Mouse (Mus musculus) kidney, embryonic 14.5 days (tissue): Measurements from ENCODE around the gene Cadm2. TPM values are rescaled to one million over a fixed set of nuclear protein-coding genes. Genes with fewer than 3 reads are reported as not detected.
A peak's percentile ranks its signal among the peaks of the same experiment; 100 is the strongest.

Source experiments
- ATAC-seq: fragments of 200-750 bp; cut with Nextera tagmentation; 2 replicates; pipeline ENCODE4 v1.8.0; 2017; ENCODE audit warnings: moderate number of reproducible peaks, mild to moderate bottlenecking, moderate TSS enrichment, moderate library complexity; ENCODE audit not compliant: low FRiP score, low TSS enrichment
- H3K27ac ChIP-seq: fragments of 300-500 bp; sonication (generic); 2 replicates; pipeline ENCODE4 v1.5.1; 2014; ENCODE audit warnings: low read depth, mild to moderate bottlenecking, low read length, moderate library complexity, mixed read lengths
- H3K27me3 ChIP-seq: fragments of 300-500 bp; sonication (generic); 2 replicates; pipeline ENCODE4 v1.6.1; 2014; ENCODE audit warnings: mild to moderate bottlenecking, low read length; ENCODE audit not compliant: control insufficient read depth, insufficient read depth
- H3K36me3 ChIP-seq: fragments of 300-500 bp; sonication (generic); 2 replicates; pipeline ENCODE4 v1.6.1; 2014; ENCODE audit warnings: low read length, mixed read lengths; ENCODE audit not compliant: control insufficient read depth, insufficient read depth
- H3K4me1 ChIP-seq: fragments of 300-500 bp; sonication (generic); 2 replicates; pipeline ENCODE4 v1.6.1; 2014; ENCODE audit warnings: low read length, mixed read lengths; ENCODE audit not compliant: control insufficient read depth, insufficient read depth
- H3K4me2 ChIP-seq: fragments of 300-500 bp; sonication (generic); replicated peaks from 2 replicates; pipeline ENCODE4 v1.6.1; 2014; ENCODE audit warnings: low read depth, mild to moderate bottlenecking, low read length
- H3K4me3 ChIP-seq: fragments of 300-500 bp; sonication (generic); 2 replicates; pipeline ENCODE4 v1.5.1; 2014; ENCODE audit warnings: mild to moderate bottlenecking, low read length
- H3K9ac ChIP-seq: fragments of 300-500 bp; sonication (generic); 2 replicates; pipeline ENCODE4 v1.6.1; 2014; ENCODE audit warnings: low read depth, mild to moderate bottlenecking, low read length, moderate library complexity
- H3K9me3 ChIP-seq: fragments of 300-500 bp; sonication (generic); 2 replicates; pipeline ENCODE4 v1.6.1; 2016; ENCODE audit warnings: low read length; ENCODE audit not compliant: control insufficient read depth
- WGBS: fragments of 180-500 bp; shearing (Covaris S2); extraction: QIAGEN DNeasy Blood & Tissue Kit; methylation state at CpG from one replicate; pipeline ENCODE4 v1.1.7; 2014; 5-methylcytosine and 5-hydroxymethylcytosine counted together
- polyA plus RNA-seq: library from polyadenylated mRNA; unstranded; fragments of >200 nt; fragmentation: Nextera tagmentation; extraction: Ambion mirVana; gene quantifications from 2 replicates; pipeline ENCODE4 v1.2.1, GENCODE M21; 2014

The Cadm2 gene
- 0.09 and 0.32 TPM in 2 replicates for polyA plus RNA-seq

DNA sequence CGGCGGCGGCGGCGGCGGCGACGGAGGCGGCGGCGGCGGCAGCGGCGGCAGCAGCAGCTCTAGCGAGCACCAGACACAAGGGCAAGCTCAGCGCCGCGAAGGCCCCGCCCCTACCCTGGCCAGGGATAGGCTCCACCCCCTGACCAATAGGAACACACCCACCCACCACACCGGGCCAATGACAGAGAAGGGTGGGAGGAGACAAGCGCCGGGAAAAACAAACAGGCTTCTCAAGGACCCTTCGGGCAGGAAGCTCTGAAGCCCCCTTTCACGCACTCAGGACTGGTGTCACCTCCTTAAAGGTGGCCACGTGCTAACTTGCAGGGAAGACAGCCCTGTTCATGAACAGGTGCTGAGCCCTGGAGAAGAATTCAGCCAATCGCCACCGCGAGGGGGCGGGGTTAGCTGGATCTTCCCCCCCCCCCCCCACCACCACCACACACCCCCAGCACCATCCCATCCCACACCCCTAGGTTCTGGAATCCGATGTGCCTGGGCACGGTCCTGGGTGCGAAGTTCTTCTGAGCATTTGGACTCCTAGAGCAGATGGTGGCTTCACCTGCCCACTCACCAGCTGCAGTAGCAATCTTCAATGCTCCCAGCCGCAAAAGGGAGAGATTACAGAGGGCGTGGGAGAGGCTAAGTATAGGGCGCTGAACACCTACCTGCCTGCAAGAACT lies at the start of gene Cadm2:
Gene Cadm2, minus strand, starts transcription at position 83 of the 680 bp plus-strand sequence.
- H3K27me3 ChIP-seq = peaks cover 17% of the 10 kb centered on the region
- H3K36me3 ChIP-seq = no peaks in the 10 kb centered on the region
- peak within 1 kb of the TSS; percentile 44; the same call in 1 of the 2 replicates for H3K9ac ChIP-seq
- H3K4me3 ChIP-seq = peak within 1 kb of the TSS; percentile 66
- no peak within 1 kb of the TSS for H3K27ac ChIP-seq
- no peaks in the 10 kb centered on the region for H3K4me1 ChIP-seq
- H3K4me2 ChIP-seq = peak within 1 kb of the TSS; percentile 98
- 2% methylated on average over 16 of the region's 35 CpGs for WGBS
- H3K9me3 ChIP-seq = no peaks in the 10 kb centered on the region
- peak; percentile 100 for ATAC-seq

GRCm38 (mm10) chr16:67646930-67647329 lies 26.2 kb upstream of the Cadm2 start:
- 92% methylated on average over 3 of the region's 3 CpGs for WGBS

DNA sequence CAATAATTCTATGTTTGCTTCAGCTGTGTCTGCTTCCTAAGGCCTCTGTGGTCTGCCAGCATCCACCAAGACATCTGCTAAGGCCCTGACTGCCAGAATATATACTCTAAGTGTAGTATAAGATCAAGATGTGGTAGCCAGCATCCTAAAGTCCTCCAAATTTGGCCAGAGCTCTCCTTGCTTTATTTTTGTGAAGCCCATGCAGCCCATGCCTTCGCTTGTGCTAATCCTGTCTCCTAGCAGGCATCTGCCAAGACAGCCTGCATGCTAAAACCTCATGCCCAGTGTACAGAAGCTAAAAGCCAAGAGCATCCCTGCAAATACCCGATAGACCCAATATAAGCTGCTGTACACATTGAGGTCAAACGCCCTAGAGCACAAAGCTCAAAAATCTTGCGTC lies 22.9 kb upstream of the Cadm2 start:
- no peaks in the 10 kb centered on the region for H3K4me1 ChIP-seq
- no peak overlapping the region for H3K4me3 ChIP-seq
- no peak overlapping the region for H3K27ac ChIP-seq
- H3K9me3 ChIP-seq = no peaks in the 10 kb centered on the region
- no peak for ATAC-seq
- H3K4me2 ChIP-seq = no peak overlapping the region
- no peak overlapping the region for H3K9ac ChIP-seq
- H3K27me3 ChIP-seq = no peaks in the 10 kb centered on the region
- 88% methylated on average over 4 of the region's 4 CpGs for WGBS
- no peaks in the 10 kb centered on the region for H3K36me3 ChIP-seq

More at GRCm38 (mm10) chr16:67646930-67647329, 26.2 kb upstream of the Cadm2 start:
- H3K9ac ChIP-seq = no peak overlapping the region
- no peak for ATAC-seq
- H3K9me3 ChIP-seq = no peaks in the 10 kb centered on the region
- no peak overlapping the region for H3K4me2 ChIP-seq
- no peaks in the 10 kb centered on the region for H3K27me3 ChIP-seq
- H3K4me1 ChIP-seq = no peaks in the 10 kb centered on the region
- no peak overlapping the region for H3K4me3 ChIP-seq
- no peaks in the 10 kb centered on the region for H3K36me3 ChIP-seq
- H3K27ac ChIP-seq = no peak overlapping the region

DNA sequence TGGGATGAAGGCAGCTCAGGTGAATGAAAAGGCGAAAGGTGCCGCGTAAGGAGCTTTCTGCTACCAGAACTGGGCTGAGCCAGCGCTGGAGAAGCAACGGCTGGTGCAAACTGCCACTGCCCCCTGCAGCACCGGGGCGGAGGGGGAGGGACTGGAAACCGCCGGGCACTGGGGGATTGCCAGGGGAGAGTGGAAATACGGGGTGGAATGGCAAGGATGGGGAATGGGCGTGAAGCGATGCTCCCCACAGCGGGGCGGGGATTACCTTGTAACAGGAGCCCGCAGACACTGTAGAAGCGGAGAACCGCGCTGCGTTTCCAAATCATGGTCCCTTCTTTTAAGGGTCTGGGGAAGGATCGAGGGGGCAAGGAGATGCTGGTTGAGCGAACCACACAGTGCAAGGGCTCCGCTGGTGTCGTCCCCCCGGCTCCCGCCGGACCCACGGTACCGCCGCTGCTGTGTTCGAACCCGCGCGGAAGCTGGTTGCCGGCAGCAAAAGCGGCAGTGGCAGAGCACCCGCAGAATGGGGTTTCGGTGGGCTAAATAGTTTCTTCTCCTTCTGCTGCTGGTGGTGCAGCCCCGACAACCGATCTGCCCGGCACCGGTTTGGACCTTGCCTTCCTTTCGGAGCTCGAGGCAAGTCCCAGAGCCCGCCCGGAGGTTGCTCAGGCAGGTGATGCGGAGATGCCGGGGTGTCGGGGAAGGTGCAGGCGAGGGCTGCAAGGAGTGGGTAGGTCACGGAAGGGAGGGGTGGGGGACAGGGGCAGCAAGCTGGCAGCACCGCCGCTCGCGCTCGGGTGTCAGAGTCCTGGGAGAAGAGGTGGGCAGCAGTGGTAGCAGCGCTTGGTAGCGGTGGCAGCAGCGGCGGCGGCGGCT lies 564 bp downstream of the Cadm2 start:
- Histone ChIP-seq H3K4me2 (peak overlapping the region; percentile 98), H3K36me3 (no peaks in the 10 kb centered on the region), H3K9ac (peak overlapping the region; percentile 44; the same call in 1 of the 2 replicates), H3K27ac (no peak overlapping the region), H3K4me1 (no peaks in the 10 kb centered on the region), H3K4me3 (peak overlapping the region; percentile 66), H3K27me3 (peaks cover 17% of the 10 kb centered on the region), H3K9me3 (no peaks in the 10 kb centered on the region)
- WGBS = 0% methylated on average over 47 of the region's 61 CpGs
- ATAC-seq = peak; percentile 63

GRCm38 (mm10) chr16:67619416-67619815 lies 1.3 kb downstream of the Cadm2 start:
- H3K9me3 ChIP-seq = no peaks in the 10 kb centered on the region
- peak overlapping the region; percentile 98 for H3K4me2 ChIP-seq
- ATAC-seq = no peak
- no peaks in the 10 kb centered on the region for H3K4me1 ChIP-seq
- H3K27me3 ChIP-seq = peaks cover 17% of the 10 kb centered on the region
- no peak overlapping the region for H3K27ac ChIP-seq
- H3K4me3 ChIP-seq = peak overlapping the region; percentile 66
- peak overlapping the region; percentile 44; the same call in 1 of the 2 replicates for H3K9ac ChIP-seq
- 0% methylated on average over 16 of the region's 16 CpGs for WGBS
- H3K36me3 ChIP-seq = no peaks in the 10 kb centered on the region

- no peaks in the 10 kb centered on the region for H3K36me3 ChIP-seq
- no peak overlapping the region for H3K9ac ChIP-seq
- no peak for ATAC-seq
- WGBS = 11% methylated on average over 13 of the region's 13 CpGs
- no peaks in the 10 kb centered on the region for H3K9me3 ChIP-seq
- H3K4me2 ChIP-seq = no peak overlapping the region
- no peak overlapping the region for H3K27ac ChIP-seq
- no peaks in the 10 kb centered on the region for H3K4me1 ChIP-seq
- H3K27me3 ChIP-seq = peaks cover 17% of the 10 kb centered on the region
- no peak overlapping the region for H3K4me3 ChIP-seq
Observed at GRCm38 (mm10) chr16:67618817-67619216, 1.9 kb downstream of the Cadm2 start.

- Histone ChIP-seq H3K4me3 (peak overlapping the region; percentile 32), H3K36me3 (no peaks in the 10 kb centered on the region), H3K4me2 (peak overlapping the region; percentile 45), H3K27ac (no peak overlapping the region), H3K4me1 (no peaks in the 10 kb centered on the region), H3K9me3 (no peaks in the 10 kb centered on the region), H3K9ac (no peak overlapping the region), H3K27me3 (peaks cover 17% of the 10 kb centered on the region)
- WGBS = 2% methylated on average over 25 of the region's 25 CpGs
- no peak for ATAC-seq
Observed at GRCm38 (mm10) chr16:67617811-67618210, 2.9 kb downstream of the Cadm2 start.

GRCm38 (mm10) chr16:67617256-67617655 lies 3.5 kb downstream of the Cadm2 start:
- peaks cover 17% of the 10 kb centered on the region for H3K27me3 ChIP-seq
- WGBS = 7% methylated on average over 1 of the region's 1 CpGs
- H3K4me1 ChIP-seq = no peaks in the 10 kb centered on the region
- H3K27ac ChIP-seq = no peak overlapping the region
- H3K9me3 ChIP-seq = no peaks in the 10 kb centered on the region
- no peak overlapping the region for H3K4me2 ChIP-seq
- no peak overlapping the region for H3K9ac ChIP-seq
- H3K4me3 ChIP-seq = no peak overlapping the region
- no peak for ATAC-seq
- no peaks in the 10 kb centered on the region for H3K36me3 ChIP-seq

DNA sequence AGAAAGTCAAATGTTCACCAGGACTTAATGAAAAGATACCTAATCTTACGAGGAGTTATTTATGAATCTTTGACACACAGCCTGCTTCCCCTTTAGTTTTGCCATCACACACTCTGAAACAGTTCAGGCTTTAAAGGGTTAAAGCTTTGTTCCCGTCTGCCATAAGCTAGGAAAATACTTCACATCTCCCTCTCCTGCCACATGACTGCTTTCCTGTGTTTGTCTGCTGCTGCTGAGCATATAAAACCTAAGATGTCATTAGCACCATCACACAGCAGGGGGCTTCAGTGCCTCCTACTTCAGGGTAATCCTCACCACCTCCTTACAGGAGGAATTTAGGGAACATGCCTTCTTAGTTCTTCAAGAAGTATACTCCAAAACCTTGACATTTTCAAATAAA lies 6.8 kb downstream of the Cadm2 start:
- WGBS = 33% methylated on average over 2 of the region's 2 CpGs
- no peak for ATAC-seq
- no peak overlapping the region for H3K4me3 ChIP-seq

More for the DNA sequence above, 6.8 kb downstream of the Cadm2 start:
- H3K4me2 ChIP-seq = no peak overlapping the region
- H3K27ac ChIP-seq = no peak overlapping the region
- no peaks in the 10 kb centered on the region for H3K4me1 ChIP-seq
- H3K36me3 ChIP-seq = no peaks in the 10 kb centered on the region
- H3K9me3 ChIP-seq = no peaks in the 10 kb centered on the region
- no peak overlapping the region for H3K9ac ChIP-seq
- peaks cover 9% of the 10 kb centered on the region for H3K27me3 ChIP-seq
